In genomic region chr3:57429486-57429885, GRCm38 (mm10) we compare ENCODE assay signal across 14 mouse cellular contexts. TPM values are rescaled to one million over a fixed set of nuclear protein-coding genes. Genes with fewer than 3 reads are reported as not detected.
DNase-seq lines count a peak whose midpoint lies in the region; ATAC-seq and TF ChIP-seq lines count a peak whose summit lies in the region.
"Had no signal": no experiment of that assay in that cellular context is flagged by ENCODE, and none has a peak within 500 bp of the region (broad histone marks: within the 10 kb centered on the region; RNA-seq: fewer than 3 reads in every experiment).

No protein-coding gene starts in this region.

- no peak for DNase-seq in left cerebral cortex, adult 2 months (ENCODE audit: extremely low spot score in 1 of 2, low spot score in 2 of 2)
- no peak for DNase-seq in left cerebral cortex, postnatal 10 days (ENCODE audit: extremely low spot score in 1 of 2, low spot score in 2 of 2)
- DNase-seq in heart, adult 9 months (ENCODE audit: low spot score in 2 of 2), result peak; percentile 19 to 33
- DNase-seq in stomach, postnatal 0 days (ENCODE audit: low spot score), result no peak
- DNase-seq in gastrocnemius, postnatal 36 days, result no peak
- DNase-seq in left cerebral cortex, adult 8-10 months (ENCODE audit: low spot score in 2 of 2), result no peak
- DNase-seq: cerebellum, adult 9-11 months; left cerebral cortex, postnatal 4 days; right cerebral cortex, postnatal 4 days; thymus, postnatal 14 days had no signal

- WGBS in kidney, embryonic 14.5 days, result 40% methylated on average over 4 of the region's 4 CpGs
- WGBS in stomach, postnatal 0 days, result 54% methylated on average over 4 of the region's 4 CpGs

- no peak overlapping the region for H3K27ac ChIP-seq in left cerebral cortex, adult 2 months
- no peak overlapping the region for H3K27ac ChIP-seq in kidney, embryonic 14.5 days (ENCODE audit: low read depth, low read length)
- no peak overlapping the region for H3K27ac ChIP-seq in stomach, postnatal 0 days (replicated peaks)
- H3K27ac ChIP-seq: neural tube, embryonic 12.5 days had no signal

- TF ChIP-seq EP300 in stomach, postnatal 0 days (optimal IDR thresholded peaks at IDR 0.05), result no peak

- intact Hi-C loops in left cerebral cortex, adult 2 months (cut with DNase I), result no loop called here
- intact Hi-C loops in left cerebral cortex, postnatal 10 days (cut with DNase I), result no loop called here
- intact Hi-C loops in gastrocnemius, postnatal 36 days (cut with DNase I), result no loop called here

- TF ChIP-seq CTCF in left cerebral cortex, adult 2 months (IDR thresholded peaks at IDR 0.05), result peak; percentile 44
- peak; percentile 65 for TF ChIP-seq CTCF in stomach, postnatal 0 days (IDR thresholded peaks at IDR 0.05; ENCODE audit: low read depth)

- H3K4me1 ChIP-seq in kidney, embryonic 14.5 days (ENCODE audit: control insufficient read depth, insufficient read depth, low read length), result peaks cover 11% of the 10 kb centered on the region; the same call in 1 of the 2 replicates
- H3K4me1 ChIP-seq in stomach, postnatal 0 days (replicated peaks; ENCODE audit: control insufficient read depth, insufficient read depth), result no peaks in the 10 kb centered on the region
- H3K4me1 ChIP-seq: megakaryocyte, embryonic 14.5 days; neural tube, embryonic 12.5 days had no signal

- no peak overlapping the region for H3K4me2 ChIP-seq in kidney, embryonic 14.5 days (replicated peaks; ENCODE audit: low read depth, low read length)
- H3K4me2 ChIP-seq in stomach, postnatal 0 days (replicated peaks; ENCODE audit: low read depth), result no peak overlapping the region
- H3K4me2 ChIP-seq: neural tube, embryonic 12.5 days had no signal

- H3K36me3 ChIP-seq in kidney, embryonic 14.5 days (ENCODE audit: control insufficient read depth, insufficient read depth, low read length), result no peaks in the 10 kb centered on the region
- H3K36me3 ChIP-seq in stomach, postnatal 0 days (ENCODE audit: control insufficient read depth, insufficient read depth, low read length), result no peaks in the 10 kb centered on the region
- H3K36me3 ChIP-seq: neural tube, embryonic 12.5 days had no signal

- ATAC-seq in kidney, embryonic 14.5 days (ENCODE audit: low FRiP score, low TSS enrichment), result peak; percentile 55; the same call in 1 of the 2 replicates
- ATAC-seq in stomach, postnatal 0 days (ENCODE audit: low FRiP score, low TSS enrichment), result no peak

- no peaks in the 10 kb centered on the region for H3K27me3 ChIP-seq in kidney, embryonic 14.5 days (ENCODE audit: control insufficient read depth, insufficient read depth, low read length)
- H3K27me3 ChIP-seq in stomach, postnatal 0 days (ENCODE audit: control insufficient read depth, insufficient read depth, low read length), result no peaks in the 10 kb centered on the region
- H3K27me3 ChIP-seq: megakaryocyte, embryonic 14.5 days; neural tube, embryonic 12.5 days had no signal

- no peaks in the 10 kb centered on the region for H3K9me3 ChIP-seq in kidney, embryonic 14.5 days (ENCODE audit: control insufficient read depth, low read length)
- no peaks in the 10 kb centered on the region for H3K9me3 ChIP-seq in stomach, postnatal 0 days (ENCODE audit: control insufficient read depth, low read length)
- H3K9me3 ChIP-seq: neural tube, embryonic 12.5 days had no signal

- no peak overlapping the region for H3K4me3 ChIP-seq in left cerebral cortex, adult 2 months
- no peak overlapping the region for H3K4me3 ChIP-seq in kidney, embryonic 14.5 days (ENCODE audit: low read length)
- no peak overlapping the region for H3K4me3 ChIP-seq in stomach, postnatal 0 days (ENCODE audit: low read depth, low read length)
- H3K4me3 ChIP-seq: megakaryocyte, embryonic 14.5 days; neural tube, embryonic 12.5 days had no signal

- H3K9ac ChIP-seq in kidney, embryonic 14.5 days (ENCODE audit: low read depth, low read length), result no peak overlapping the region
- H3K9ac ChIP-seq in stomach, postnatal 0 days (ENCODE audit: low read length), result no peak overlapping the region
- H3K9ac ChIP-seq: neural tube, embryonic 12.5 days had no signal

RNA-seq across cellular contexts. Expression of gene Tm4sf4, which starts 4.4 kb away (rescaled TPM):
- total RNA-seq in left cerebral cortex, adult 2 months (2021), result not detected
- not detected for total RNA-seq in left cerebral cortex, postnatal 10 days (2021)
- 0.21 and 0.51 TPM in 2 replicates for polyA plus RNA-seq in kidney, embryonic 14.5 days (2014; fragmentation: Nextera tagmentation; extraction: Ambion mirVana)
- 12.9 and 13.2 TPM in 2 replicates for polyA plus RNA-seq in stomach, postnatal 0 days (2015; fragmentation: Nextera tagmentation; extraction: Ambion mirVana)
- total RNA-seq in gastrocnemius, postnatal 36 days (2021), result not detected
- total RNA-seq in left cerebral cortex, adult 8-10 months (2022), result not detected
- total RNA-seq: gastrocnemius, adult 18-20 months; left cerebral cortex, postnatal 4 days had no signal
- polyA plus RNA-seq: neural tube, embryonic 12.5 days had no signal

Comparison
In these comparisons a context has a peak if more than half of its experiments do, and no peak if none do; other contexts are left out.
1. DNase-seq: peak in heart, adult 9 months (2 of 2); none in left cerebral cortex, adult 2 months (0 of 2), left cerebral cortex, postnatal 10 days (0 of 2), stomach, postnatal 0 days (single experiment), gastrocnemius, postnatal 36 days (0 of 2) and left cerebral cortex, adult 8-10 months (0 of 2).